Mouse (Mus musculus): Measurements from ENCODE around the gene Luzp1.

Gene Luzp1

DNA sequence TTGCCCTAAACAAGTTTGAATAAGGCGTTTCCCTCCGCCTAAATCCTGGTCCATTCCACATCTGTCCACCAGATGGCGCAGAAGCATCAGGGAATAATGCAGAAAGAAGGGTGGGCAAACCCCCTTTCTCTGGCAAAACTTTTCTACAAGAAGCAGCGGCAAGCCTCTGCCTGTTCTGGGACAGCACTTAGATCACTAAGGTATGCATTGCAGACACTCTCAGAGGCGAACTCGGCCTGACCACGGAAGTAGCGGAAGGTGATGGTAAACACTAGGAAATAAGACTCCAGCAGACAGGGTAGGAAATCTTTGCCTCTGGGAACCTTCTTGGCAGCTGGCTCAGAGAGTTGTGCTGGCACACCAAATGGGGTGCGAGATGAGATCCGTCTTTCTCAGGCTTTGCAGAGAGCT is 14.7 kb upstream of the Luzp1 start:
- ChIA-PET POLR2A (interaction anchor here in 3 of 4 experiments (0.6 to 2.6 kb wide), 14 partner anchors 10 to 170 kb away, joined by 3 to 10 read pairs (median 4); partner anchors contain the start of gene Luzp1 (in 2 of the 3)), CTCF (interaction anchor here (0.5 to 2.3 kb wide), 24 partner anchors 9 to 1186 kb away, joined by 3 to 12 read pairs (median 4); partner anchors contain the start of genes Htr1d (in 1 of the 4), Lactbl1 (in 1 of the 4) and Luzp1 (in 1 of the 4))

DNA sequence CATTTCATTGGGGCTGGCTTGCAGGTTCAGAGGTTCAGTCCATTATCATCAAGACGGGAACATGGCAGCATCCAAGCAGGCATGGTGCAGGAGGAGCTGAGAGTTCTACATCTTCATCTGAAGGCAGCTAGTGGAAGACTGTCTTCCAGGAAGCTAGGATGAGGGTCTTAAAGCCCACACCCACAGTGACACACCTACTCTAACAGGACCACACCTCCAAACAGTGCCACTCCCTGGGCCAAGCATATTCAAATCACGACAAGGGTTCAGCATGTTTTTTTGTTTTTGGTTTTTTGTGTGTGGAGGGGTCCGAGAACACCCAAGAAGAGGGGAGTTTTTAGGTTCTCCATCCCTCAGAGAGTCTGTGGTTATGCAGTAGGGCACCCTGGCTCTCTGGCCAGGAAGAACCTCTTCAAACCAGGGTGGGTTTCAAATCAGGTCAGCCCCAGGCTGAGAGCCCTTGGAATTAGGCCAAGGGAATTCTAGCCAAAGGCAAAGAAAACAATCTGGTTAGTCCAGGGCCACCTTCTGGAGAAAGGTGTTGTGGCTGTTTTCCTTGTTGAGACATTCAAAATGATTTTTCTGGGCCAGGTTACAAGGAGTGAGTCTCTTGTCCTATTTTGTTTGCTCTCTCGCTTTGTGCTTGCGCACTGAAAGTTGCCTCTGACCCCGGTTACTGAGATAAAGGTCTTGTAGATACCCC is 12.9 kb upstream of the Luzp1 start:
- CTCF ChIA-PET: interaction anchor here (0.7 to 2.1 kb wide), 7 partner anchors 70 to 815 kb away, joined by 3 to 11 read pairs (median 4); no protein-coding TSS in a partner anchor
- POLR2A ChIA-PET: interaction anchor here in 1 of 4 experiments (1.2 to 9.7 kb wide), 4 partner anchors 13 to 276 kb away, joined by 3 to 128 read pairs (median 6); partner anchors contain the start of gene Luzp1

DNA sequence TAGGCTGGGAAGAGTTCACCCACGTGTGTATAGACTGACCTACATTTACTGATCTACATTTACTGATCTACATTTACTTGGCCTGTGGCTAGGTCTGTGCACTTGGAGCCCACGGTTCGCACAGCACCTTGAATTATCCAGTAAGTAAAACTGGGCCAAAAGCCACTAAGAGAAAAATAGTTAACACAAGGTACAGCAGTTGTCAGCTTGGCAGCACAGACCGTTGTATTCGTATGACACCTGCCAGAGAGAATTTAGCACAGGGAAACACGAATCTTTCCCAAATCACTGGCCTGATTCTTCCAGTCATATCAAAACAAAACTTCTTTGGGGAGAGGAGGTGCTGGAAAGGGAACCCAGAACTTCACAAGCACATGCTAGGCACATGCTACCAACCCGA is 11.3 kb upstream of the Luzp1 start:
- CTCF ChIA-PET: interaction anchor here in 1 of 4 experiments (1.7 to 2.2 kb wide), 2 partner anchors 28 to 51 kb away, joined by 7 to 8 read pairs; no protein-coding TSS in a partner anchor
- POLR2A ChIA-PET: interaction anchor here in 3 of 4 experiments (1.0 to 9.7 kb wide), 8 partner anchors 11 to 169 kb away, joined by 3 to 128 read pairs (median 5); partner anchors contain the start of gene Luzp1 (in 3 of the 3)

DNA sequence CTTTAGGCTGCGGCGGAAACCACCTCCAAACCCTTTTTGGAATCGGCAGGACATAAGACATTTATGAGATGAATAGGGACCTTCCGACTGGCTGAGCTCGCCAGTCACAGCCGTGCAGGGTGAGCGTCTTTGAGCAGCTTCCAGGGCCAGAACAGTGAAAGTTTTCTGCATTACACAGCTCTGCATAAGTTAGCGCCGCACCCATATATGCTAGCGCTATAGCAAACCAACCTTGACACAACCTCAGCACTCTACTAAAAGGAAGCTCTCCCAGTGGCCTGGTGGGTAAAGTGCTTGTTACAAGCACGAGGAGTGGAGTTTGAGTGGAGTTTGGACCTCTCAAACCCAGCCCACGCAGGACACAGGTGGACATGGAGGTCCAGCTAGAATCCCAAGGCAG is 10.4 kb upstream of the Luzp1 start:
- ChIA-PET CTCF (interaction anchor here in 3 of 4 experiments (0.5 to 2.2 kb wide), 9 partner anchors 10 to 330 kb away, joined by 3 to 8 read pairs (median 4); partner anchors contain the start of gene Luzp1 (in 1 of the 3)), POLR2A (interaction anchor here (0.6 to 9.7 kb wide), 22 partner anchors 8 to 1127 kb away, joined by 3 to 128 read pairs (median 4); partner anchors contain the start of genes Luzp1 (in 3 of the 4) and Hnrnpr (in 1 of the 4))

DNA sequence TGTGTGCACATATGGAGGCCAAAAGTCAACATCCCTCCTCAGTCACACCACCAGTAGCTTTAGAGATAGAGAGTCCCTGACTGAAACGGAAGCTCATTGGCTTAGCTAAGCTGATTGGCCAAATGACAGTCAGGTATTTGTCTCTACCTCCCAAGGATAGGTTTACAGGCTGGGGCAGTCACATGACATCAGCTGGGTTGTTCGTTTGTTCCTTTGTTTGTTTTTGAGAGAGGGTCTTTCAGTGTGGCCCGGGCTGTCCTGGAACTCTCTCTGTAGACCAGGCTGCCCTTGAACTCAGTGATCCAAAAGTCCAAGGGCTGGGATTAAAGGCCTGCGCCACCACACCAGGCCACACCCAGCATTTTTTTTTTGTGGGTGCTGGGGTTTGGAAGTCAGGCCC is 8.4 kb upstream of the Luzp1 start:
- POLR2A ChIA-PET: interaction anchor here in 3 of 4 experiments (0.5 to 9.7 kb wide), 50 partner anchors 8 to 417 kb away, joined by 3 to 128 read pairs (median 5); partner anchors contain the start of genes Luzp1 (in 2 of the 3), Htr1d (in 1 of the 3) and Kdm1a (in 1 of the 3)
- CTCF ChIA-PET: interaction anchor here (0.6 to 1.9 kb wide), 11 partner anchors 8 to 1818 kb away, joined by 3 to 5 read pairs (median 3); partner anchors contain the start of gene Luzp1 (in 1 of the 4)

DNA sequence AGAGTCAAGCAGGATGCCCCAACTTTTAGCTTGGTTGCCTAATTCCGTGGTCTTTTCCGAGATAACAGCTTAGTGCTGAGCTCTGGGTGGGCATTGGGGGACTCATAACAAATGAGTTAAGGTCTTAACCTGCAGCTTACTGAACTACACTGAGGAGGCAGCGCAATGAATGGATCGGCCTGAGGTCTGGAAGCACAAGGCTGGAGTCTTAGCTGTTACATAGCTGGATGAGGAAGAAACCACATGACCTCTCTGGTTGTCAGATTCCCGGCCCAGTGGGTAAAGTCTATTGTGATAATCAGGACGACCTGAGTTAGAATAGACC is 7.8 kb upstream of the Luzp1 start:
- ChIA-PET CTCF (interaction anchor here in 3 of 4 experiments (0.6 to 1.9 kb wide), 10 partner anchors 8 to 201 kb away, joined by 3 to 6 read pairs (median 3); partner anchors contain the start of gene Luzp1 (in 1 of the 3)), POLR2A (interaction anchor here (0.5 to 9.7 kb wide), 58 partner anchors 7 to 416 kb away, joined by 3 to 128 read pairs (median 5); partner anchors contain the start of genes Luzp1 (in 2 of the 4), Htr1d (in 1 of the 4) and Kdm1a (in 1 of the 4))

DNA sequence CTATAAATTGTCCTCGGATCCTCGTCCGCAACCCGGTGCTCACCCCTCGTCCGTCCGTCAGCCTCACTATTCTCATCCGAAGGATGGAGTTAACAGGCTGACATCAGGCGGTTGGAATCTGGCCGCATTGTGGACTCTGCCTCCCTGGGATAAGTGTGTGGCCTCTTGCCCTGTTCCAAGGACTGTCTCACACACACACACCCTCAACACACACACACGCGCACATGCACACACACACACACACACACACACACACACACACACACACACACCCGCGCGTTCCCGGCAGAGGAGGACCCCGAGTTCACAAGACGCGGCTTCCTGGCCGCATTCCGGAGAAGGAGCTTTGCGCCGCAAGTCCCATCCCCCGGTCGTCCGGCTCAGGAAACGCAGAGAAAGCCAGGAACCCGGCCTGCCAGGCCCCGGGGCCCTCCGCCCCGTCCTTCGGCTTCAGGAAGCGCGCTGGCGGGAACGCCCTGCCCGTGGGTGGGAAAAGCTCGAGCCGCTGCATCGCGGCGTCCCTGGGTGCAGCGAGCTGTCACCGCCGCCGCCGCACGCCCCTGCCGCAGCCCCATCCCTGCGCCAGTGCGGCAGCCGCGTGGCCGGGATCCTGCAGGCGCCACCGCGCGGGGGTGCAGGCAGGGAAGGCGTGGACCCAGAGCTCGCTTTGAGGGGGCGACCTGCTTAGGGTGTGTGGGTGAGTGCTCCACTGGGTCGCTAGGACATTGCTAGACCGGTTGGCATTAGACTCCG is 7.3 kb upstream of the Luzp1 start, which contains the start of gene 6030445D17Rik:
Gene 6030445D17Rik (plus strand): TSS at position 165 of the 753 bp plus-strand sequence.
- CTCF ChIA-PET: interaction anchor here (0.5 to 1.9 kb wide), 16 partner anchors 10 to 913 kb away, joined by 3 to 16 read pairs (median 4); partner anchors contain the start of gene Asap3 (in 1 of the 4)
- POLR2A ChIA-PET: interaction anchor here (0.6 to 9.7 kb wide), 81 partner anchors 9 to 1450 kb away, joined by 3 to 128 read pairs (median 4); partner anchors contain the start of genes Kdm1a (in 2 of the 4), Asap3 (in 1 of the 4) and Luzp1 (in 1 of the 4)

DNA sequence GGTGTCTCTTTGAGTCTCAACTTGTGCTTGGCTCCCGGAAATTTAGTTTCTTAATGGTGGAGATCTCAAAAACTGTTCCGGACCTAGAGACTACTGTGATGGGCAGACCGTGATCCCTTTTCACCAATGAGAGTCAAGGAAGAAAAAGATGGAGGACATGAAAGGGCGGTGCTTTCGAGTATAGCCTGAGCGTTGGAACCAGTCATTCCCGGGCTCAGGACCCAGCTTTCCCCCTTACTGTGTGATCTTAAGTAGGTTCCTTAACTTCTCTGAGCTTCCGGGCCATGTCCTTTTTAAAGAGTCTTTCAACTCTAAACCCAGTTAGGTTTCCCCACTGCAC is 6.8 kb upstream of the Luzp1 start:
- POLR2A ChIA-PET: interaction anchor here (0.6 to 9.7 kb wide), 65 partner anchors 8 to 1449 kb away, joined by 3 to 128 read pairs (median 4); partner anchors contain the start of genes Kdm1a (in 2 of the 4), Asap3 (in 1 of the 4) and Luzp1 (in 1 of the 4)
- CTCF ChIA-PET: interaction anchor here (0.5 to 1.3 kb wide), 10 partner anchors 10 to 912 kb away, joined by 3 to 16 read pairs (median 4); partner anchors contain the start of gene Asap3 (in 1 of the 4)

DNA sequence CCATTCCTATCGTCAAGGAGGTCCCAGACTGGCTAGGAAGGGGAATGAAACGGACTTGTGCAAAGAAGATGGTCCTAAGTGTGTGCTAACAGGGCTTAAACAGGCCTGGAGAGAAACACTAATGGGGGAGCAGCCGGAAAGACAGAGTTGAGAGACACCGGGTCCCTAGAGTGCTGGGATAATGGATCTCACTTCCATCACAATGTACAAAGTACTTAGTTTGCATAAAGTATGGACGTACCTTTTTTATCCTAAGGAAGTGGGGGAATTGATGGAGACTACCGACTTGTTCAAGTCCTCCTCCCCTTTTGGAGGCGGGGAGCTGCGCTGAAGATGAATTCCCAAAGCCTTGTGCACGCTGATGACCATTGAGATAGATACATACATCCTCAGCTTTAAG is 6.1 kb upstream of the Luzp1 start:
- ChIA-PET POLR2A (interaction anchor here in 3 of 4 experiments (0.6 to 9.7 kb wide), 18 partner anchors 8 to 162 kb away, joined by 3 to 128 read pairs (median 5); partner anchors contain the start of gene Luzp1 (in 1 of the 3)), CTCF (interaction anchor here in 2 of 4 experiments (0.7 to 0.9 kb wide), 2 partner anchors 8 to 12 kb away, joined by 3 read pairs; no protein-coding TSS in a partner anchor)

DNA sequence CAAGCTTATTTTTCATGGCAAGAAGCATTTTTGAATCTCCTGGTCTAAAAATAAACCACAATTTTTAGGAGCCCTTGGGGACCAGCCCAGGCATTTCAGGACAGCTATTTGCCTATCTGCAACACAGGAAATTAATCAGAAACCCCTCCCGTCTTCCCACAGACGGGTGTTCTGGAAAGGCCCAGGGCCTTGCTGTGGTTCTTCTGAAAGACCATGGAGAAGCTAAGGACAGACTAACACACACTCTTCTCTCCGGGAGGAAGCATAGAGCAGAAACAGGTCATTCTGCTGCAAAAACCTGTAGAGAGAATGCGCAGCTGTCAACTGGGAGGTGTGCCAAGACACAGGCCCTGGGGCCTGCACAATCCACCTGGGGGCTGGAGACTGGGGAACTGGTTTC is 3.3 kb upstream of the Luzp1 start:
- CTCF ChIA-PET: no interaction called here
- POLR2A ChIA-PET: interaction anchor here in 2 of 4 experiments (0.5 to 9.7 kb wide), 6 partner anchors 8 to 603 kb away, joined by 3 to 128 read pairs (median 3); partner anchors contain the start of gene Luzp1 (in 1 of the 2)

DNA sequence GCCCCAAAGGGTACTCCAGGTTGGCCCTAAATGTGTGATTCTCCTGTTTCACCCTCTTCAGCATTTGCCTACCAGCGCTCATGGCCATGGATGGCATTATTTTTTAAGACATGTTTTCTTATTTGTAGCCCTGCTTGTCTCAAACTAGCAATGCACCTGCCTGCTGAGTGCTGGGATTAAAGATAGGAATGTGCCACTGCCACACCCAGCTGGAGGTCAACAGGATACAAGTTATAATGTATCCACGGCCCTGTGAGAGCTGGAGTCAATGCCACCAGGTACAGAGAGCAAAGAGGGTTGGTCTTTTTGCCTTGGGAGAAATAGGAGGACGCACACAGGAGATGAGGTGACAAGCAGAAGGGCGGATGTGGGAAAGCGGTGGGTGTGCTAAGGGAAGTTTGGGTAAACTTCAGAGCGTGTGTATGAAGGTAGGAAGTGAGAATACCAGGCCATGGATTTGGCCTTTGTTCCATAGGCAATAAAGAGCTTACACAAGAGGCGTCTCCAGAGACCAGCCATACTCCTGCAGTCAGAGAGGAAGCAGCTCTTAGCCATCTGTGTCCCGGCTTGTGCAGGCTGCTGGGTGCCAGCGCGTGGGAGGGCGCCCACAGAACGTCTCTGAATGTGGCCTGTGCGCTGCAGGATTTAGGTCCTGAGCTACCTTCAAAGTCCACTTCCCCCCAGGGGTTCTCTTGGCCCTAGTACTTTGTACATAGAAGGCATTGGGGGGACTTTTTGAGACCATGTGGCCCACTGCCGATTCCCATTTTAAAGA is 821 bp upstream of the Luzp1 start:
- ChIA-PET CTCF (interaction anchor here in 2 of 4 experiments (0.6 to 1.8 kb wide), 10 partner anchors 7 to 1562 kb away, joined by 3 to 12 read pairs (median 4); no protein-coding TSS in a partner anchor), POLR2A (interaction anchor here in 3 of 4 experiments (0.5 to 11.2 kb wide), 55 partner anchors 7 to 650 kb away, joined by 3 to 128 read pairs (median 4); partner anchors contain the start of genes 6030445D17Rik (in 1 of the 3), Htr1d (in 1 of the 3), Lactbl1 (in 1 of the 3) and Tcea3 (in 1 of the 3))

DNA sequence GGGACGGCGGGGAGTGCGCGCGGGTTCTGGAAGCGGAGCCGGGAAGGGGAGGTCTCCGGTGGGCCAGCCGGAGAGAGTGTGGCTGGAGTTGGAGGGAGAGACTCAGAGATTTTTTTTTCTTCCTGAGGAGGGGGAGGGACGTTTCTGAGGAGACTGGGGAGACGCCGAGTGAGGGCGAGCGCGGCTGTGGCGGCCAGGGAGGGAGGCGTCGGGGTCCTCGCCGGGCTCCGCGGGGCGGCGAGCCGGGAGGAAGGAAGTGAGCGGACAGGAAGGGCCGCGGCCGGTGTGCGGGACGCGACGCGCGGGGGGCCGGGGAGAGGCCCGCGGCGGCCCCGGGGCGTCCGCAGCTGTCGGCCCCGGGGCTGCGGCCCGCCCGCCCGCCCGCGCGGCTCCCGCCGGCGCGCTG is 383 bp downstream of the Luzp1 start:
- ChIA-PET POLR2A (interaction anchor here in 3 of 4 experiments (1.0 to 11.2 kb wide), 18 partner anchors 8 to 223 kb away, joined by 3 to 128 read pairs (median 5); partner anchors contain the start of genes 6030445D17Rik (in 3 of the 3) and Tcea3 (in 1 of the 3)), CTCF (interaction anchor here in 1 of 4 experiments (0.9 to 1.6 kb wide), 2 partner anchors 9 to 15 kb away, joined by 3 to 5 read pairs; no protein-coding TSS in a partner anchor)

DNA sequence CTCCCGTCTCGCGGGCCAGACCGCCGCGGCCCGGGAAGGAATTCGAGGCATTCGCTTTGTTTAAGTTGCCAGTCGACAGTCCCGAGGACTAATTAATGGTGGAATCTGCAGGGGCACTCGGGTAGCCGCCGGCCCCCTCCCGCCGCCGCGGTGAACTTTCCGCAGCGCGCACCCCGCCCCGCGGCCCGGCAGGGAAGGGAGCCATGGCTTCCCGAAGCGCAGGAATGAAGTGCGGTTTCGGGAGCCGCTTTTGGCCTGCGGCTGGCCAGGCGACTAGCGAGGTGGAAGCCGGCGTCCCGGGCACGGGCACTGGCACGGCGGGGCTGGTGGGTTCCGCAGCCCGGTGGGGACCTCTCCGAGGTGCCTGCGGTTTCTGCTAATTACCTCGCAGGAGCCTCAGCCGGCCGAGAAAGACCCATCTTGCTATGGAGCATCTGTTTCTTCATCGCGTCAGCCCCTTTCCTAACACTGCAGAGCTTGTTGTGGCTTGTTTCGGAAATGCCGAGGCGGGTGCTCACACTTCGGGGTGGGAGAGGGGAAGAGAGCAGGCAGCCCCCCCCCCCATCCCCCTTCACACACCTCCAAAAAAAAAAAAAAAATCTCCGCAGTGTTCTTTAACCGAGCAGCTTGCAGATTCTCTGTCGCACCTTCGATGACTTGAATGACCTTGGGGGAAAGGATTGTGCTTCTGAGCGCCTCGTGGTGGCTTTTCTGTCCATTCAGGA is 948 bp downstream of the Luzp1 start:
- ChIA-PET POLR2A (interaction anchor here (0.6 to 11.2 kb wide), 16 partner anchors 9 to 253 kb away, joined by 3 to 128 read pairs (median 4); partner anchors contain the start of gene 6030445D17Rik (in 3 of the 4)), CTCF (no interaction called here)

DNA sequence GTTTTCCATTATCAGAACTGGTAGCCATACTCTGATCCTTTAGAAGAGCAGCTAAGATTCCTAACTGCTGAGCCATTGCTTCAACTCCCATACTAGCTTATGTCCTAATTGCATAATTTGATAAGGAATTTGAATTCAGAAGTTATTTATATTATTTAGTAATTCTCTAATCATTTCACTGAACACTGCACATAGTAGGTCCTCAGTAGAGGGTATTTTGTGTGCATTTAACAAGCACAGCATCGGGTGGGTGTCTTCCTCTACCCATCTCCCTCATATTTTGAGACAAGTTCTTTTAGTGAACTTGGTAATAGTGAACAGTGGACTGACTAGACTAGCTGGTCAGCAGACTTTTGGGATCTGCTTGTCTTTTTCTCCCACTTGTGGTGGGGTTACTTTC is 7.1 kb downstream of the Luzp1 start:
- ChIA-PET CTCF (interaction anchor here in 2 of 4 experiments (0.5 to 1.6 kb wide), 3 partner anchors 8 to 45 kb away, joined by 3 to 6 read pairs (median 4); no protein-coding TSS in a partner anchor), POLR2A (interaction anchor here in 2 of 4 experiments (0.5 to 11.2 kb wide), 7 partner anchors 9 to 95 kb away, joined by 3 to 128 read pairs (median 3); partner anchors contain the start of gene 6030445D17Rik (in 2 of the 2))

DNA sequence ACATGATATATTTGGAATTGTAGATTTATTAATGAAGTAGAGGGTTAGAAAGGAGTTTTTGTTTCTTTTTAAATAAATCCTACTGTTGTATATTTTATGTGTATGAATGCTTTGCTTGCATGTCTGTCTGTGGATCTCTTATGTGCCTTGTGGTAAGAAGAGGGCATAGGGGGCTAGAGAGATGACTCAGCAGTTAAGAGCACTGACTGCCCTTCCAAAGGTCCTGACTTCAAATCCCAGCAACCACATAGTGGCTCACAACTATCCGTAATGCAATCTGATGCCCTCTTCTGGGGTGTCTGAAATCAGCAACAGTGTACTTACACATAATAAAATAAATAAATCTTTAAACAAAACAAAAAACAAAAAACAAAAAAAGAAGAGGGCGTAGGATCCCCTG is 17.0 kb downstream of the Luzp1 start:
- ChIA-PET CTCF (no interaction called here), POLR2A (no interaction called here)

DNA sequence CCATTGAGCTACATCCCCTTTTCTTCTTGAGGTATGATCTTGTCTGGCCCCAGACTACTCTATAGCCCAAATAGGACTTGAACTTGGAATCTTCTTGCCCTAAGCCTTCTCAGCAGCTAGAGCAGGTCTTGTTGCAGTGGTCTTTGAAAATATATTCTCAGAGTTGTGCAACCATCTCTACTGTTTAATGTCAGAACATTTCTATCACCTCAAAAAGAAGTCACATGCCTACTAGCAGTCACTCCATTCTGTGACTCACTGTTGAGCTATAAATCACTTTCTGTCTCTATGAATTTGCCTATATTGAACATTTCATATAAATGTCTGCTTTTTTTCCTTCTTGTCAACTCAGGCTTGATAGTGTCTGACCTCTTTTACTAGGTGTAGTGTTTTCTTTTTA is 26.4 kb downstream of the Luzp1 start:
- ChIA-PET CTCF (interaction anchor here in 3 of 4 experiments (0.6 to 1.7 kb wide), 4 partner anchors 9 to 153 kb away, joined by 3 to 5 read pairs (median 4); no protein-coding TSS in a partner anchor), POLR2A (interaction anchor here in 3 of 4 experiments (0.7 to 3.2 kb wide), 13 partner anchors 8 to 123 kb away, joined by 3 to 15 read pairs (median 4); partner anchors contain the start of genes 6030445D17Rik (in 2 of the 3) and Luzp1 (in 1 of the 3))

Data from embryonic stem cell, embryonic (primary cell).